Mouse (Mus musculus) C2C12 (cell line): Measurements from ENCODE around the gene Larp6.

Experiments used
- CEBPB ChIP-seq: IDR thresholded peaks from one replicate; pipeline ENCODE4 v1.6.1; 2011; ENCODE audit warnings: low read depth, mild to moderate bottlenecking, control low read depth, moderate library complexity
- CTCF ChIP-seq: IDR thresholded peaks from one replicate; pipeline ENCODE4 v1.5.1; 2011; ENCODE audit not compliant: control insufficient read depth, insufficient read depth, insufficient read length
- MAX ChIP-seq: IDR thresholded peaks from one replicate; pipeline ENCODE4 v1.6.1; 2011; ENCODE audit warnings: mild to moderate bottlenecking, control low read depth
- MYOD1 ChIP-seq: IDR thresholded peaks from one replicate; pipeline ENCODE4 v1.6.1; 2011; ENCODE audit warnings: low read depth; ENCODE audit not compliant: control insufficient read depth, insufficient read length
- MYOG ChIP-seq: IDR thresholded peaks from one replicate; pipeline ENCODE4 v1.6.1; 2011; ENCODE audit not compliant: control insufficient read depth, insufficient read length; ENCODE audit errors: extremely low read depth
- USF1 ChIP-seq: IDR thresholded peaks from one replicate; pipeline ENCODE4 v1.6.1; 2011; ENCODE audit warnings: low read depth, mild to moderate bottlenecking, control low read depth, moderate library complexity

GRCm38 (mm10) chr9:60749105-60749504 is 36.3 kb downstream of the Larp6 start:
- TF ChIP-seq MAX (no peak), CTCF (no peak), USF1 (no peak), MYOG (no peak), MYOD1 (no peak), CEBPB (no peak)
